Mouse (Mus musculus): ENCODE results near the gene Slc2a13.

The Slc2a13 gene

GRCm38 (mm10) chr15:91373203-91373584 lies 199.9 kb downstream of the Slc2a13 start:
- no peak for DNase-seq (ENCODE audit: low spot score)

- no peak for DNase-seq (ENCODE audit: low spot score)
Observed at GRCm38 (mm10) chr15:91372464-91373202, 200.4 kb downstream of the Slc2a13 start.

- no peak for DNase-seq (ENCODE audit: low spot score)
Observed at GRCm38 (mm10) chr15:91371859-91372394, 201.1 kb downstream of the Slc2a13 start.

GRCm38 (mm10) chr15:91369736-91370449 lies 203.2 kb downstream of the Slc2a13 start:
- DNase-seq (ENCODE audit: low spot score) = no peak

- no peak for DNase-seq (ENCODE audit: low spot score)
Observed at GRCm38 (mm10) chr15:91360495-91360894, 212.6 kb downstream of the Slc2a13 start.

GRCm38 (mm10) chr15:91351006-91351405 lies 222.1 kb downstream of the Slc2a13 start:
- DNase-seq (ENCODE audit: low spot score) = no peak

GRCm38 (mm10) chr15:91338350-91338749 lies 234.7 kb downstream of the Slc2a13 start:
- no peak for DNase-seq (ENCODE audit: low spot score)

- DNase-seq (ENCODE audit: low spot score) = no peak
Observed at GRCm38 (mm10) chr15:91334416-91334900, 238.6 kb downstream of the Slc2a13 start.

- DNase-seq (ENCODE audit: low spot score) = no peak
Observed at GRCm38 (mm10) chr15:91327748-91328147, 245.3 kb downstream of the Slc2a13 start.

GRCm38 (mm10) chr15:91327023-91327422 lies 246.0 kb downstream of the Slc2a13 start:
- no peak for DNase-seq (ENCODE audit: low spot score)

- DNase-seq (ENCODE audit: low spot score) = no peak
Observed at GRCm38 (mm10) chr15:91319376-91319775, 253.7 kb downstream of the Slc2a13 start.

GRCm38 (mm10) chr15:91316964-91317363 lies 256.1 kb downstream of the Slc2a13 start:
- no peak for DNase-seq (ENCODE audit: low spot score)

GRCm38 (mm10) chr15:91314402-91315318 lies 258.4 kb downstream of the Slc2a13 start:
- DNase-seq (ENCODE audit: low spot score) = no peak

- no peak for DNase-seq (ENCODE audit: low spot score)
Observed at GRCm38 (mm10) chr15:91304296-91304852, 268.7 kb downstream of the Slc2a13 start.

GRCm38 (mm10) chr15:91301366-91301765 lies 271.7 kb downstream of the Slc2a13 start:
- peak; percentile 72 for DNase-seq (ENCODE audit: low spot score)

GRCm38 (mm10) chr15:91299319-91299835 lies 273.7 kb downstream of the Slc2a13 start:
- no peak for DNase-seq (ENCODE audit: low spot score)

GRCm38 (mm10) chr15:91283418-91283817 lies 289.6 kb downstream of the Slc2a13 start:
- DNase-seq (ENCODE audit: low spot score) = no peak

GRCm38 (mm10) chr15:91282822-91283221 lies 290.2 kb downstream of the Slc2a13 start:
- DNase-seq (ENCODE audit: low spot score) = no peak

GRCm38 (mm10) chr15:91281521-91281920 lies 291.5 kb downstream of the Slc2a13 start:
- DNase-seq (ENCODE audit: low spot score) = no peak

- no peak for DNase-seq (ENCODE audit: low spot score)
Observed at GRCm38 (mm10) chr15:91279571-91279970, 293.5 kb downstream of the Slc2a13 start.

- DNase-seq (ENCODE audit: low spot score) = no peak
Observed at GRCm38 (mm10) chr15:91275961-91276360, 297.1 kb downstream of the Slc2a13 start.

Measured in urinary bladder, postnatal 10 days (tissue).